Mouse (Mus musculus) embryonic fibroblast, embryonic 13.5 days (primary cell): ENCODE measurements around the gene Ano6. TPM values are rescaled to one million over a fixed set of nuclear protein-coding genes. Genes with fewer than 3 reads are reported as not detected.

Experiments
- H3K27ac ChIP-seq: 2 replicates; pipeline ENCODE4 v1.5.1; 2012; ENCODE audit warnings: low read length, control low read depth, inconsistent platforms; ENCODE audit not compliant: insufficient read depth
- H3K4me1 ChIP-seq: 2 replicates; pipeline ENCODE4 v1.6.1; 2011; ENCODE audit warnings: low read length; ENCODE audit not compliant: control insufficient read depth, insufficient read depth
- H3K4me3 ChIP-seq: 2 replicates; pipeline ENCODE4 v1.5.1; 2011; ENCODE audit warnings: mild to moderate bottlenecking, control low read depth, low read length; ENCODE audit not compliant: insufficient read depth
- CTCF ChIP-seq: IDR thresholded peaks from 2 replicates; pipeline ENCODE4 v1.5.1; 2011; ENCODE audit warnings: mild to moderate bottlenecking, control low read depth, low read length, moderate library complexity, borderline replicate concordance; ENCODE audit not compliant: insufficient read depth
- POLR2A ChIP-seq: IDR thresholded peaks from 2 replicates; pipeline ENCODE4 v1.6.1; 2011; ENCODE audit warnings: low read depth, mild to moderate bottlenecking, control low read depth, low read length, moderate library complexity
- polyA plus RNA-seq: library from polyadenylated mRNA; stranded (reverse); fragments of >200 nt; gene quantifications from 2 replicates; pipeline ENCODE4 v1.2.4, GENCODE M21; 2011; ENCODE audit warnings: low read depth; ENCODE audit not compliant: missing spikeins, insufficient read length

Gene Ano6
- polyA plus RNA-seq, 1 experiment = 102 TPM

- Histone ChIP-seq H3K4me3 (no peak overlapping the region), H3K27ac (no peak overlapping the region), H3K4me1 (no peaks in the 10 kb centered on the region)
- no peak for TF ChIP-seq CTCF
- no peak for TF ChIP-seq POLR2A
These were observed 223.9 kb downstream of the Ano6 start for GRCm38 (mm10) chr15:96014501-96014900.

GRCm38 (mm10) chr15:96020465-96020864, 229.8 kb downstream of the Ano6 start:
- TF ChIP-seq POLR2A (no peak), CTCF (no peak)

GRCm38 (mm10) chr15:96021506-96021905, 230.9 kb downstream of the Ano6 start:
- Histone ChIP-seq H3K4me1 (no peaks in the 10 kb centered on the region), H3K4me3 (no peak overlapping the region), H3K27ac (no peak overlapping the region)
- TF ChIP-seq POLR2A (no peak), CTCF (no peak)

More at GRCm38 (mm10) chr15:96020465-96020864, 229.8 kb downstream of the Ano6 start:
- H3K4me1 ChIP-seq = no peaks in the 10 kb centered on the region
- H3K27ac ChIP-seq = no peak overlapping the region
- H3K4me3 ChIP-seq = no peak overlapping the region

Other genes starting within 250 kb of the Ano6 start
- not detected in 2 replicates for gene Dbx2, start 134.9 kb upstream of the Ano6 start, polyA plus RNA-seq